Mouse (Mus musculus) liver, embryonic 11.5 days (tissue): ENCODE results near the gene Ethe1. TPM values are rescaled to one million over a fixed set of nuclear protein-coding genes. Genes with fewer than 3 reads are reported as not detected.
A peak's percentile ranks its signal among the peaks of the same experiment; 100 is the strongest.

Experiments
- ATAC-seq: fragments of 200-750 bp; cut with Nextera tagmentation; replicated peaks from 2 replicates; pipeline ENCODE4 v1.8.0; 2017; ENCODE audit warnings: moderate number of reproducible peaks, mild to moderate bottlenecking, moderate TSS enrichment, moderate library complexity; ENCODE audit not compliant: low FRiP score
- DNase-seq: peaks from one replicate; pipeline ENCODE4 v3.0.0-alpha.2; 2017; ENCODE audit warnings: low spot score
- H3K27ac ChIP-seq: fragments of 300-500 bp; sonication (generic); 2 replicates; pipeline ENCODE4 v1.5.1; 2014; ENCODE audit warnings: mild to moderate bottlenecking, low read depth, low read length, control low read depth
- H3K27me3 ChIP-seq: fragments of 300-500 bp; sonication (generic); replicated peaks from 2 replicates; pipeline ENCODE4 v1.6.1; 2014; ENCODE audit warnings: low read length, mixed read lengths; ENCODE audit not compliant: control insufficient read depth, insufficient read depth
- H3K36me3 ChIP-seq: fragments of 300-500 bp; sonication (generic); 2 replicates; pipeline ENCODE4 v1.6.1; 2014; ENCODE audit warnings: mild to moderate bottlenecking, low read length, moderate library complexity, mixed read lengths; ENCODE audit not compliant: control insufficient read depth, insufficient read depth
- H3K4me1 ChIP-seq: fragments of 300-500 bp; sonication (generic); replicated peaks from 2 replicates; pipeline ENCODE4 v1.6.1; 2014; ENCODE audit warnings: low read length, mixed read lengths; ENCODE audit not compliant: control insufficient read depth, insufficient read depth
- H3K4me2 ChIP-seq: fragments of 300-500 bp; sonication (generic); 2 replicates; pipeline ENCODE4 v1.6.1; 2014; ENCODE audit warnings: mild to moderate bottlenecking, control low read depth, moderate library complexity
- H3K4me3 ChIP-seq: fragments of 300-500 bp; sonication (generic); 2 replicates; pipeline ENCODE4 v1.5.1; 2014; ENCODE audit warnings: low read depth, low read length, control low read depth
- H3K9ac ChIP-seq: fragments of 300-500 bp; sonication (generic); 2 replicates; pipeline ENCODE4 v1.6.1; 2014; ENCODE audit warnings: low read depth, low read length, control low read depth
- H3K9me3 ChIP-seq: fragments of 300-500 bp; sonication (generic); 2 replicates; pipeline ENCODE4 v1.6.1; 2016; ENCODE audit warnings: low read length, inconsistent platforms, mixed read lengths; ENCODE audit not compliant: control insufficient read depth
- WGBS: fragments of 180-500 bp; shearing (Covaris S2); extraction: QIAGEN DNeasy Blood & Tissue Kit; methylation state at CpG from one replicate; pipeline ENCODE4 v1.1.7; 2014; 5-methylcytosine and 5-hydroxymethylcytosine counted together
- polyA plus RNA-seq: library from polyadenylated mRNA; unstranded; fragments of >200 nt; fragmentation: Nextera tagmentation; extraction: Ambion mirVana; gene quantifications from 2 replicates; pipeline ENCODE4 v1.2.1, GENCODE M21; 2014

The Ethe1 gene
- polyA plus RNA-seq, 1 experiment from 2014 or later, result 21.9 TPM

GRCm38 (mm10) chr7:24628685-24629610 is 41.6 kb downstream of the Ethe1 start:
- peak overlapping the region; percentile 25 for H3K4me3 ChIP-seq
- peaks cover 6% of the 10 kb centered on the region; the same call in 1 of the 2 replicates for H3K4me1 ChIP-seq
- no peaks in the 10 kb centered on the region for H3K36me3 ChIP-seq
- 10% methylated on average over 32 of the region's 33 CpGs for WGBS
- no peaks in the 10 kb centered on the region for H3K9me3 ChIP-seq
- DNase-seq (peak; percentile 85), ATAC-seq (peak; percentile 91)
- peak overlapping the region; percentile 74 for H3K4me2 ChIP-seq
- no peaks in the 10 kb centered on the region for H3K27me3 ChIP-seq
- peak overlapping the region; percentile 60 for H3K9ac ChIP-seq
- H3K27ac ChIP-seq, result no peak overlapping the region

- H3K36me3 ChIP-seq, result no peaks in the 10 kb centered on the region
- no peak overlapping the region for H3K9ac ChIP-seq
- no peaks in the 10 kb centered on the region for H3K27me3 ChIP-seq
- H3K4me1 ChIP-seq, result peaks cover 6% of the 10 kb centered on the region; the same call in 1 of the 2 replicates
- no peaks in the 10 kb centered on the region for H3K9me3 ChIP-seq
- H3K4me3 ChIP-seq, result no peak overlapping the region
- 69% methylated on average over 4 of the region's 4 CpGs for WGBS
- ATAC-seq, result no peak
- DNase-seq, result no peak
- no peak overlapping the region for H3K27ac ChIP-seq
- H3K4me2 ChIP-seq, result no peak overlapping the region
These were observed 42.3 kb downstream of the Ethe1 start for GRCm38 (mm10) chr7:24629672-24630071.

GRCm38 (mm10) chr7:24630116-24630880 is 43.0 kb downstream of the Ethe1 start:
- WGBS, result 67% methylated on average over 10 of the region's 10 CpGs
- H3K27ac ChIP-seq, result no peak overlapping the region
- H3K27me3 ChIP-seq, result no peaks in the 10 kb centered on the region
- no peaks in the 10 kb centered on the region for H3K36me3 ChIP-seq
- no peak overlapping the region for H3K4me3 ChIP-seq
- no peak overlapping the region for H3K9ac ChIP-seq
- H3K4me1 ChIP-seq, result peaks cover 6% of the 10 kb centered on the region; the same call in 1 of the 2 replicates
- no peaks in the 10 kb centered on the region for H3K9me3 ChIP-seq
- DNase-seq (no peak), ATAC-seq (no peak)
- H3K4me2 ChIP-seq, result no peak overlapping the region

- Histone ChIP-seq H3K9me3 (no peaks in the 10 kb centered on the region), H3K36me3 (no peaks in the 10 kb centered on the region), H3K4me2 (peak within 1 kb of the TSS; percentile 92), H3K9ac (no peak within 1 kb of the TSS), H3K27me3 (peaks cover 52% of the 10 kb centered on the region), H3K27ac (no peak within 1 kb of the TSS), H3K4me3 (peak within 1 kb of the TSS; percentile 10; the same call in 1 of the 2 replicates), H3K4me1 (peaks cover 5% of the 10 kb centered on the region; the same call in 1 of the 2 replicates)
- no peak for ATAC-seq
- WGBS, result 26% methylated on average over 15 of the region's 15 CpGs
- DNase-seq, result no peak
These were observed 48.9 kb downstream of the Ethe1 start, which contains the start of gene Lypd3 for GRCm38 (mm10) chr7:24636264-24636663. Gene Lypd3 (plus strand): TSS chr7:24636550.

- ATAC-seq, result 0 out of 2 replicates have a peak, but pooled peaks have one; percentile 24
- Histone ChIP-seq H3K27me3 (peaks cover 52% of the 10 kb centered on the region), H3K4me3 (peak overlapping the region; percentile 10; the same call in 1 of the 2 replicates), H3K9ac (no peak overlapping the region), H3K27ac (no peak overlapping the region), H3K4me1 (peaks cover 5% of the 10 kb centered on the region; the same call in 1 of the 2 replicates), H3K9me3 (no peaks in the 10 kb centered on the region), H3K36me3 (no peaks in the 10 kb centered on the region), H3K4me2 (no peak overlapping the region)
- DNase-seq, result no peak
- 7% methylated on average over 18 of the region's 18 CpGs for WGBS
These were observed 49.7 kb downstream of the Ethe1 start for GRCm38 (mm10) chr7:24637046-24637445.

- Histone ChIP-seq H3K4me3 (peak overlapping the region; percentile 41), H3K27me3 (peaks cover 52% of the 10 kb centered on the region), H3K4me2 (peak overlapping the region; percentile 92), H3K36me3 (no peaks in the 10 kb centered on the region), H3K27ac (no peak overlapping the region), H3K9me3 (no peaks in the 10 kb centered on the region), H3K9ac (no peak overlapping the region; the same call in 1 of the 2 replicates), H3K4me1 (peaks cover 5% of the 10 kb centered on the region; the same call in 1 of the 2 replicates)
- DNase-seq (no peak), ATAC-seq (peak; percentile 37; the same call in 1 of the 2 replicates)
- 3% methylated on average over 35 of the region's 35 CpGs for WGBS
These were observed 50.9 kb downstream of the Ethe1 start for GRCm38 (mm10) chr7:24638026-24638856.

GRCm38 (mm10) chr7:24640450-24640849 is 53.1 kb downstream of the Ethe1 start:
- H3K4me3 ChIP-seq, result no peak overlapping the region
- H3K36me3 ChIP-seq, result no peaks in the 10 kb centered on the region
- H3K4me1 ChIP-seq, result peaks cover 5% of the 10 kb centered on the region; the same call in 1 of the 2 replicates
- DNase-seq (no peak), ATAC-seq (no peak)
- H3K9ac ChIP-seq, result no peak overlapping the region
- no peaks in the 10 kb centered on the region for H3K9me3 ChIP-seq
- H3K27me3 ChIP-seq, result peaks cover 52% of the 10 kb centered on the region
- H3K27ac ChIP-seq, result no peak overlapping the region
- WGBS, result 69% methylated on average over 13 of the region's 13 CpGs
- no peak overlapping the region for H3K4me2 ChIP-seq

- H3K4me2 ChIP-seq, result no peak overlapping the region
- DNase-seq (no peak), ATAC-seq (no peak)
- H3K4me3 ChIP-seq, result no peak overlapping the region
- 6% methylated on average over 9 of the region's 9 CpGs for WGBS
- peaks cover 36% of the 10 kb centered on the region for H3K27me3 ChIP-seq
- H3K36me3 ChIP-seq, result no peaks in the 10 kb centered on the region
- peaks cover 5% of the 10 kb centered on the region; the same call in 1 of the 2 replicates for H3K4me1 ChIP-seq
- no peak overlapping the region for H3K9ac ChIP-seq
- H3K9me3 ChIP-seq, result no peaks in the 10 kb centered on the region
- no peak overlapping the region for H3K27ac ChIP-seq
These were observed 55.1 kb downstream of the Ethe1 start for GRCm38 (mm10) chr7:24642491-24642890.
